7 mouse cellular contexts compared by ENCODE assay signal in the genomic region with DNA sequence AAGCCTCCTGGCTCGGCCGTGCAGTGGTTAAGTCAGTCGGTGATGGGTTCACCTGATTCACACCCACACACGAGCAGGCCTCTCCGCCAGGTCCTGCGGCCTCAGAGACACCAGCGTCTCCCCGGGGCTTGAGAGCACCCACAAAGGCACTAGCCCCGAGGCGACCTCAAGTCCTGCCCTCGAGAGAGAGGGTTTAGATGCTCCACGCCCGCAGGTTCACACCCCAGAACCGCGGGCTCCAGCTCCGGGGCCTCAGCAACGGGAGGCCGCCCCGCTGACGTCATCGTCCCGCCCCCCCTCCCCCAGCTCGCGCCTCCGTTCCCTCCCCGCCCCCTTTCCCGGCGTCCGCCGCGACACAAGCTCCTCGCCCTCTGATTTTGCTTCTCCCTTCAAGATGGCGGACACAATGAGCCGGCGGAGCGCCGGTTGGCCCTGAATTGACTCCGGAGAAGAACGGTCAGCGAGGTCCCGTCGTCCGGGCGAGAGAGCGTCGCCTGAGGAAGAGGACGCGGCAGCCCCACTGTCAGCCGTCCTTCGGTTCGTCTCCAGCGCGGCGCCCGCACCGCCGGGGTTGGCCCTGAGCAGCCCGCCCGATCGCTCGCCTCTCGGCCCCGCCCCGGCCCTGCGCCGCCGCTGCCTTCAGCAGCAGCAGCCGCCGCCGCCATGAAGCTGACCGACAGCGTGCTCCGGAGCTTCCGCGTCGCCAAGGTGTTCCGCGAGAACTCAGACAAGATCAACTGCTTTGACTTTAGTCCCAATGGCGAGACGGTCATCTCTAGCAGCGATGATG. TPM values are rescaled to one million over a fixed set of nuclear protein-coding genes. Genes with fewer than 3 reads are reported as not detected.
DNase-seq lines count a peak whose midpoint lies in the region; ATAC-seq lines count a peak whose summit lies in the region.

Wdr82 (plus strand) TSS at position 373 of the 790 bp plus-strand sequence.

- H3K27me3 ChIP-seq in intestine, embryonic 16.5 days (replicated peaks; ENCODE audit: control insufficient read depth, insufficient read depth, low read length), result no peaks in the 10 kb centered on the region
- no peaks in the 10 kb centered on the region for H3K27me3 ChIP-seq in midbrain, embryonic 11.5 days (ENCODE audit: control insufficient read depth, insufficient read depth, low read length)

- H3K27ac ChIP-seq in intestine, embryonic 16.5 days (ENCODE audit: low read length), result peak within 1 kb of the TSS; percentile 97
- peak within 1 kb of the TSS; percentile 87 for H3K27ac ChIP-seq in midbrain, embryonic 11.5 days (ENCODE audit: low read depth, low read length)

- H3K4me1 ChIP-seq in intestine, embryonic 16.5 days (ENCODE audit: control insufficient read depth, insufficient read depth, low read length), result peaks cover 30% of the 10 kb centered on the region
- H3K4me1 ChIP-seq in midbrain, embryonic 11.5 days (ENCODE audit: control insufficient read depth, insufficient read depth, low read length), result peaks cover 12% of the 10 kb centered on the region

- H3K36me3 ChIP-seq in intestine, embryonic 16.5 days (ENCODE audit: control insufficient read depth, insufficient read depth, low read length), result no peaks in the 10 kb centered on the region
- no peaks in the 10 kb centered on the region for H3K36me3 ChIP-seq in midbrain, embryonic 11.5 days (ENCODE audit: control insufficient read depth, insufficient read depth, low read length)

- peak; percentile 85 to 89 for DNase-seq in adrenal gland, adult 18-20 months (ENCODE audit: low spot score in 2 of 2)
- peak; percentile 95 for DNase-seq in embryo, embryonic 11 days
- DNase-seq in gastrocnemius, postnatal 36 days, result peak; percentile 86
- peak; percentile 90 to 91 for DNase-seq in left cerebral cortex, postnatal 36 days (ENCODE audit: low spot score in 2 of 2)
- peak; percentile 99 for DNase-seq in midbrain, embryonic 11.5 days (ENCODE audit: low spot score, missing footprints)
- peak; percentile 91 for DNase-seq in skeletal muscle tissue, adult 2 months (ENCODE audit: low read depth, low spot score)

- peak within 1 kb of the TSS; percentile 86 for H3K9ac ChIP-seq in intestine, embryonic 16.5 days (ENCODE audit: low read depth, low read length)
- H3K9ac ChIP-seq in midbrain, embryonic 11.5 days (ENCODE audit: low read length), result peak within 1 kb of the TSS; percentile 85

- ATAC-seq in intestine, embryonic 16.5 days, result peak; percentile 92
- peak; percentile 93 for ATAC-seq in midbrain, embryonic 11.5 days (ENCODE audit: low FRiP score)

- H3K4me2 ChIP-seq in intestine, embryonic 16.5 days (ENCODE audit: low read depth, low read length), result peak within 1 kb of the TSS; percentile 90
- H3K4me2 ChIP-seq in midbrain, embryonic 11.5 days, result peak within 1 kb of the TSS; percentile 70

- H3K9me3 ChIP-seq in intestine, embryonic 16.5 days (ENCODE audit: control insufficient read depth, low read length), result no peaks in the 10 kb centered on the region
- no peaks in the 10 kb centered on the region for H3K9me3 ChIP-seq in midbrain, embryonic 11.5 days (ENCODE audit: control insufficient read depth, low read length)

- H3K4me3 ChIP-seq in intestine, embryonic 16.5 days (ENCODE audit: low read length), result peak within 1 kb of the TSS; percentile 67
- peak within 1 kb of the TSS; percentile 75 for H3K4me3 ChIP-seq in midbrain, embryonic 11.5 days (ENCODE audit: low read depth, low read length)

- intact Hi-C loops in gastrocnemius, postnatal 36 days (cut with DNase I), result loop anchor here (5.0 to 10.0 kb wide), 2 partner anchors 37 to 264 kb away; partner anchors contain the start of gene Acy1
- intact Hi-C loops in left cerebral cortex, postnatal 36 days (cut with DNase I), result loop anchor here (5.0 kb wide), 1 partner anchor 42 kb away; no protein-coding TSS in a partner anchor

- WGBS in intestine, embryonic 16.5 days, result under 1% methylated on average over 73 of the region's 81 CpGs
- under 1% methylated on average over 73 of the region's 81 CpGs for WGBS in midbrain, embryonic 11.5 days

RNA-seq across cellular contexts. Expression of gene Wdr82, which starts in this region (rescaled TPM):
- total RNA-seq in adrenal gland, adult 18-20 months (2021), result 10 to 100 TPM; 73.7 to 81.6 TPM
- 10 to 100 TPM; 18.4 to 20.3 TPM for total RNA-seq in gastrocnemius, postnatal 36 days (2021)
- polyA plus RNA-seq in intestine, embryonic 16.5 days (2015; fragmentation: Nextera tagmentation; extraction: Ambion mirVana), result 12.4 and 12.8 TPM in 2 replicates
- total RNA-seq in left cerebral cortex, postnatal 36 days (2021), result 100 to 1,000 TPM; 127 to 132 TPM
- 30.2 and 32.6 TPM in 2 replicates for polyA plus RNA-seq in midbrain, embryonic 11.5 days (2014; fragmentation: Nextera tagmentation; extraction: Ambion mirVana)

Comparison
In these comparisons a context has a peak if more than half of its experiments do, and no peak if none do; other contexts are left out.
1. Peak in every context shown above with its lines: DNase-seq, ATAC-seq, H3K4me3 ChIP-seq and H3K27ac ChIP-seq.